Mouse (Mus musculus) forebrain, embryonic 11.5 days (tissue): Measurements from ENCODE around the gene Cdh1. TPM values are rescaled to one million over a fixed set of nuclear protein-coding genes. Genes with fewer than 3 reads are reported as not detected.

Experiments used
- ATAC-seq: fragments of 200-750 bp; cut with Nextera tagmentation; replicated peaks from 2 replicates; pipeline ENCODE4 v1.8.0; 2017; ENCODE audit warnings: moderate TSS enrichment; ENCODE audit not compliant: low FRiP score
- DNase-seq: peaks from one replicate; pipeline ENCODE4 v3.0.0-alpha.2; 2017; ENCODE audit warnings: low spot score
- H3K27ac ChIP-seq: fragments of 300-500 bp; sonication (generic); 2 replicates; pipeline ENCODE4 v1.5.1; 2014; ENCODE audit warnings: low read depth, low read length
- H3K27me3 ChIP-seq: fragments of 300-500 bp; sonication (generic); 2 replicates; pipeline ENCODE4 v1.6.1; 2014; ENCODE audit warnings: mild to moderate bottlenecking, low read length, mixed read lengths; ENCODE audit not compliant: control insufficient read depth, insufficient read depth
- H3K36me3 ChIP-seq: fragments of 300-500 bp; sonication (generic); 2 replicates; pipeline ENCODE4 v1.6.1; 2014; ENCODE audit warnings: mild to moderate bottlenecking, low read length, moderate library complexity, mixed read lengths; ENCODE audit not compliant: control insufficient read depth, insufficient read depth
- H3K4me1 ChIP-seq: fragments of 300-500 bp; sonication (generic); replicated peaks from 2 replicates; pipeline ENCODE4 v1.6.1; 2014; ENCODE audit warnings: low read length, mixed read lengths; ENCODE audit not compliant: control insufficient read depth, insufficient read depth
- H3K4me2 ChIP-seq: fragments of 300-500 bp; sonication (generic); 2 replicates; pipeline ENCODE4 v1.6.1; 2014; ENCODE audit warnings: low read depth, mild to moderate bottlenecking, low read length, moderate library complexity, mixed read lengths; ENCODE audit not compliant: severe bottlenecking
- H3K4me3 ChIP-seq: fragments of 300-500 bp; sonication (generic); 2 replicates; pipeline ENCODE4 v1.5.1; 2014; ENCODE audit warnings: low read depth, low read length
- H3K9ac ChIP-seq: fragments of 300-500 bp; sonication (generic); 2 replicates; pipeline ENCODE4 v1.6.1; 2014; ENCODE audit warnings: low read length
- H3K9me3 ChIP-seq: fragments of 300-500 bp; sonication (generic); 2 replicates; pipeline ENCODE4 v1.6.1; 2016; ENCODE audit warnings: low read length, mixed read lengths; ENCODE audit not compliant: control insufficient read depth
- WGBS: fragments of 180-500 bp; shearing (Covaris S2); extraction: QIAGEN DNeasy Blood & Tissue Kit; methylation state at CpG from one replicate; pipeline ENCODE4 v1.1.7; 2014; 5-methylcytosine and 5-hydroxymethylcytosine counted together
- polyA plus RNA-seq: library from polyadenylated mRNA; unstranded; fragments of >200 nt; fragmentation: Nextera tagmentation; extraction: Ambion mirVana; gene quantifications from 2 replicates; pipeline ENCODE4 v1.2.1, GENCODE M21; 2014

The Cdh1 gene
- polyA plus RNA-seq, 1 experiment from 2014 or later, result 5.1 TPM

DNA sequence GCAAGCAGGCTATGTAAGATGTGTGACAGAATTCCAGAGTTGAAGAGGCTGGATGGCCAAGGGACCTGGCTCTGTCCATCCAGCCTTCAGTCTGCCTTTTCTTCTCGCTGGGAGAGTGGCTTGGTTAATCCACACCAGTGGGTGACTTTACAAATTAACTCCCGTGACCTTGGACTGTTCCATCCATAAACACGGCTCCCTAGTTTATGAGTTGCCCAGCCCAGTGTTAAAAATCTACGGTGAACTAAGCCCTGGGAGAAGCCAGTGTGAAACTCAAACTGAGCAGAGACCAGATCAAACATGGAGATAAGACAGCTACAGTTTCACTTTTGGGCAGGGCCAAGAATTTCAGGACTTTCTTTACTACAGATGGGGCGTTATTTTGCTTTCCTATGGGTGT, 19.9 kb downstream of the Cdh1 start:
- Histone ChIP-seq H3K4me2 (no peak overlapping the region), H3K27me3 (no peaks in the 10 kb centered on the region), H3K4me1 (no peaks in the 10 kb centered on the region; the same call in 1 of the 2 replicates), H3K9ac (no peak overlapping the region), H3K36me3 (no peaks in the 10 kb centered on the region), H3K9me3 (no peaks in the 10 kb centered on the region), H3K27ac (no peak overlapping the region), H3K4me3 (no peak overlapping the region)
- ATAC-seq (no peak), DNase-seq (no peak)
- 79% methylated on average over 5 of the region's 5 CpGs for WGBS

DNA sequence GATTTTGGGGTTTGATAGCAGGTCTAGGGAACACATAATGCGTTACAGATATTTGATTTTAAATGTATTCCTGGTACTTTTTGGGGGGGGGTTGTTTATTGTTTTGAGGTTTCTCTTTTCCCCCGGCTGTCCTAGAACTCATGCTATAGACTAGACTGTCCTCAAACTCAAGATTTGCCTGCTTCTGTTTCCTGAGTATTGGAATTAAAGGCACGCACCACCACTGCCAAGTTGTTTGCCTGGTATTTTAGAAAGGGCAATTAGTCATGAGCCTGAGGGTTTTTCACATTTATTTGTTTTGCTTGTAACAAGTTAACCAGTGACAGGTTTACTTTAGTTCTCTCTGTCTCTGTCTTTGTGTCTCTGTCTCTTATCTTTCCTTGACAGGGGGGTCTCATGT, 20.3 kb downstream of the Cdh1 start:
- no peaks in the 10 kb centered on the region for H3K27me3 ChIP-seq
- H3K4me2 ChIP-seq, result no peak overlapping the region
- H3K27ac ChIP-seq, result no peak overlapping the region
- 90% methylated on average over 3 of the region's 3 CpGs for WGBS
- no peak for DNase-seq
- no peaks in the 10 kb centered on the region for H3K36me3 ChIP-seq
- H3K4me3 ChIP-seq, result no peak overlapping the region
- H3K9me3 ChIP-seq, result no peaks in the 10 kb centered on the region
- ATAC-seq, result no peak
- H3K4me1 ChIP-seq, result no peaks in the 10 kb centered on the region; the same call in 1 of the 2 replicates
- no peak overlapping the region for H3K9ac ChIP-seq

DNA sequence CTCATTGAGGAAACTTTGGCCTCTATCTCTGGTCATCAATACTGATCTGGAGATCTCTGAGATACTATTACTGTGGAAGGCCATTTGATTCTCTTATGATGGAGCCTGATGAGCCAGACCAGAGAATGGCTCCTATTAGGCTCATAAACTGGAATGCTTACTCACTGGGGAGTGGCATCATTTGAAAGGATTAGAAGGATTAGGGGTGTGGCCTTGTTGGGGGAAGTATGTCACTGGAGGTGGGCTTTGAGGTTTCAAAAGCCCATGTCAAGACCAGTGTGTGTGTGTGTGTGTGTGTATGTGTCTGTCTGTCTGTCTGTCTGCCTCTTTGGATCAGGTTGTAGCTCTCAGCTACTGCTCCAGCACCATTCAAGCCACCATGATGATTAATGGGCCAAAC, 20.8 kb downstream of the Cdh1 start:
- Histone ChIP-seq H3K27ac (no peak overlapping the region), H3K9me3 (no peaks in the 10 kb centered on the region), H3K27me3 (no peaks in the 10 kb centered on the region), H3K36me3 (no peaks in the 10 kb centered on the region), H3K4me2 (no peak overlapping the region), H3K4me3 (no peak overlapping the region), H3K4me1 (no peaks in the 10 kb centered on the region; the same call in 1 of the 2 replicates), H3K9ac (no peak overlapping the region)
- ATAC-seq, result no peak
- DNase-seq, result no peak

DNA sequence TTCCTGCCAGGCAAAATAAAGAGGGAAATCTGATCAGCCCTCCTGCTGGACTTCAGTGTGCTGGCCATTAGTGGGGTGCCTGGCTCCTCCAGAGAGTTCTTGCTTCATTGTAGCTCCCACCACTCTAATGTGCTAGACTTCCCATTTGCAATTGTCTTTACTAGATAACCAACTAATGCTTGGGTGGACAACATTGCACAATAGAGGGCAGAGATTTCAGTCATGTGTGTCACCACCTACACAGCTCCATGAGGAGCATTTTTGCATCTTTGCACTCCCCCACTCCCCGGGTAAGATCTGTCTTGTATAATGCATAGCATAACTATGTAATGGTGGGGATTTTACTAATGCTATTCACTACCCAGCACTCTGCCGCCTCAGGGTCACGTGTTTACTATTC, 21.6 kb downstream of the Cdh1 start:
- WGBS, result 81% methylated on average over 3 of the region's 3 CpGs
- Histone ChIP-seq H3K4me2 (no peak overlapping the region), H3K27me3 (no peaks in the 10 kb centered on the region), H3K36me3 (no peaks in the 10 kb centered on the region), H3K4me1 (no peaks in the 10 kb centered on the region; the same call in 1 of the 2 replicates), H3K9ac (no peak overlapping the region), H3K4me3 (no peak overlapping the region), H3K27ac (no peak overlapping the region), H3K9me3 (no peaks in the 10 kb centered on the region)
- ATAC-seq, result no peak
- no peak for DNase-seq

DNA sequence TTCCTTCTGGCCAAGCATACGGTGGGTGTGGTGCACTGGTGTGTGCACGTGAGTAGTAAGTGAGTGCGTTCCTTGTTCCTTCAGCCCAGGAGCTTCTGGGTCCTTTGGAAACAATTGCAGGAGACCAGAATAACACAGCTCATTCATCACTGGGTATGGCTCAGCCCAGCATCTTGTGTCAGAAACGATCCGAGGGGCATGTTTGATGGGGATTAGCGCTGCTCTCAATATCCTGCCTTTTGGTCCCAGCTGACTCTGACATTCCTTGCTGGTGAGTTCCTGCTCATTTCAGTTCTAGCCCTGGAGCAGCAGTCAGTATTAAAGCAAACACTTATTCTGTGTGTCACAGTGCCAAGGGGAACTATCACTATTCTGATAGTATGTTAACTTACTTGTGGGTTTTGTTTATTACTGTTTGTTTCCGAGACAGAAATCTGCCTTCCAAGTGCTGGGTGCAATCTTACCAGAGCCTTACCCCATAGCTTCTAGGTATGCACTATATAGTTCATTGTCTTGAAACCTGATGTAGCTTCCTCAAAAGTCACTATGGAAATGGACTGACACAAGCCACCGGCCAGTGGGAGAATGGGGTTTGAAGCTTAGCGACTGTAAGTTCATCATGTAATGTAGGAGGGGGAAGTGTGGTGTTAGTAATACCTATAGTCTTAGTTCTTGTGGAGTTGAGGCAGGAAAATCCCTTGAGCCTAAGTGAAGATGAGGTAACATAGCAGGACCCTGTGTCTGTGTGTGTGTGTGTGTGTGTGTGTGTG, 23.1 kb downstream of the Cdh1 start:
- H3K4me2 ChIP-seq, result no peak overlapping the region
- no peaks in the 10 kb centered on the region for H3K27me3 ChIP-seq
- no peak overlapping the region for H3K27ac ChIP-seq
- WGBS, result 71% methylated on average over 9 of the region's 9 CpGs
- H3K4me3 ChIP-seq, result no peak overlapping the region
- no peaks in the 10 kb centered on the region for H3K4me1 ChIP-seq
- DNase-seq, result no peak
- H3K36me3 ChIP-seq, result no peaks in the 10 kb centered on the region
- no peak overlapping the region for H3K9ac ChIP-seq
- H3K9me3 ChIP-seq, result no peaks in the 10 kb centered on the region
- ATAC-seq, result no peak

DNA sequence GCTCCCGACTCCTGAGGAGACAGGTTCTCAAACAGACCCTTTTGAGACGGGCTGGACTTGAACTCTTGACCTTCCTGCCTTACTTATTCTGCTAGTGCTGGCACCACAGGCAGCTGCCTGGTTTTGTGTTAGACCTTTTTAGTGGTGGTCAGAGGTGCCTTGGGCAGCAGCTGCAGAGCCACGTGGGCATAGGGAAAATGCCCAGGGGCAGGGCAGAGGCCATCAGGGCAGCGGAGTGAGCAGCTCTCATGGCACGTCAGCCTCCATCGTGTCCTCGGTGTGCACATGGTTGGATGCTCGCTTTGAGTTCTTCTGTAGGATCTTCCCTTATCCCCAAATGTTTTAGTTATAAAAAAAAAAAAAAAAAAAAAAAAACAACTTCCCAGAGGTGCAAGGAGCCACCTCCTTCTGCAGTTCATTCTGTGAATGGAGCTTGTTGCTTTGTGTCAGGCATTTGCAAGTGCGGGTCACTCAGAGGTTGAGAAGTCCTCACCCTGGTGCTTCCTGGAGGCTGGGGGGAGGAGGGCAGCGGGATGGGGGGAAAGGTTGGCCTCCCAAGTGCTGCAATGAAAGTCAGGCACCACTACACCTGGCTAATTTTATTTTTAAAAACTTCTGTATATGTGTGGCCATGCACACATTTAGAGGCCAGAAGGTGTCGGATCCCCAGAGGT, 25.3 kb downstream of the Cdh1 start:
- Histone ChIP-seq H3K4me2 (no peak overlapping the region), H3K9me3 (no peaks in the 10 kb centered on the region), H3K4me3 (no peak overlapping the region), H3K9ac (no peak overlapping the region), H3K36me3 (no peaks in the 10 kb centered on the region), H3K27ac (no peak overlapping the region), H3K27me3 (no peaks in the 10 kb centered on the region), H3K4me1 (0 out of 2 replicates have a peak, but pooled peaks cover 2% of the 10 kb centered on the region)
- ATAC-seq (no peak), DNase-seq (no peak)
- 83% methylated on average over 11 of the region's 11 CpGs for WGBS

DNA sequence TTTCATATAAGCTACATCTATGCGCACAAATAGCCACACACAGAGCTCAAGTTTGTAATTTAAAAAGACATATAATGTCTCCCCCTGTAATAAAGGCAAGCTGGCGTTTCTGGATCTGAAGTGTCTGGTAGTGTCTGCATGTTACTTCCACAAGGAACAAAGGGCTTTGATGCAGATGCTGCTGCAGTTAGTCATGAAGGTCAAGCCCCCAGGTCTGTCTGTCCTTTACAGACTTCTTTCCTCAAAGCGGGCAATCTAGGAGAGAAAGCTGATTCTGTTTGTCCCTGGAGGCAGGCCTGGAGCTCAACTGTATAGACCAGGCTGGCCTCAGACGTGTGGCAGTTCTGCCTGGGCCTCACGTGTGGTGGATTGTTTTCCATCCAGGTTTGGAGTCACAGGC, 26.3 kb downstream of the Cdh1 start:
- Histone ChIP-seq H3K36me3 (no peaks in the 10 kb centered on the region), H3K9me3 (no peaks in the 10 kb centered on the region), H3K4me1 (0 out of 2 replicates have a peak, but pooled peaks cover 2% of the 10 kb centered on the region), H3K4me3 (no peak overlapping the region), H3K4me2 (no peak overlapping the region), H3K9ac (no peak overlapping the region), H3K27me3 (no peaks in the 10 kb centered on the region), H3K27ac (no peak overlapping the region)
- no peak for DNase-seq
- 73% methylated on average over 5 of the region's 5 CpGs for WGBS
- no peak for ATAC-seq

DNA sequence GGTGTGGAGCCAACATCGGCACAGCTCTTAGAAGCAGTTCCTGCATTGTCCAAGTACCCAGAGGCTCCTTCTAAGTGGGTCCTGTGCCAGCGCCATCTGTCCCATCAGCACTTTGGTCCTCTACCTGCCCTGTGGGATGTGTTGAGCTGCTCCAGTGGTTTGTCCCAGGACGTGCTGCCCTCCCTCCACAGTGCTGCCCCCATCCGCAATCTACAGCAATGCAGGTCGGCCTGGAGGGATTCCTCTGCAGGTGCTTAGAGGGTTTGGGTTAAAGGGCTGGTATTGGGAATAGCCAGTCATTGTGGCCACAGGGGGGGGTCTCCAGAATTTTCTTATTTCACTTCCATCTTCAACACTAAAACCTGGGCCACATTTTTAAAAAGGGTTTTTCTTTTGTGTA, 28.8 kb downstream of the Cdh1 start:
- H3K9ac ChIP-seq, result no peak overlapping the region
- WGBS, result 38% methylated on average over 5 of the region's 5 CpGs
- no peaks in the 10 kb centered on the region for H3K27me3 ChIP-seq
- H3K4me1 ChIP-seq, result 0 out of 2 replicates have a peak, but pooled peaks cover 10% of the 10 kb centered on the region
- no peak overlapping the region for H3K27ac ChIP-seq
- no peaks in the 10 kb centered on the region for H3K36me3 ChIP-seq
- ATAC-seq (no peak), DNase-seq (no peak)
- H3K9me3 ChIP-seq, result no peaks in the 10 kb centered on the region
- no peak overlapping the region for H3K4me3 ChIP-seq
- no peak overlapping the region for H3K4me2 ChIP-seq
